8 mouse cellular contexts compared by ENCODE assay signal in the genomic region with DNA sequence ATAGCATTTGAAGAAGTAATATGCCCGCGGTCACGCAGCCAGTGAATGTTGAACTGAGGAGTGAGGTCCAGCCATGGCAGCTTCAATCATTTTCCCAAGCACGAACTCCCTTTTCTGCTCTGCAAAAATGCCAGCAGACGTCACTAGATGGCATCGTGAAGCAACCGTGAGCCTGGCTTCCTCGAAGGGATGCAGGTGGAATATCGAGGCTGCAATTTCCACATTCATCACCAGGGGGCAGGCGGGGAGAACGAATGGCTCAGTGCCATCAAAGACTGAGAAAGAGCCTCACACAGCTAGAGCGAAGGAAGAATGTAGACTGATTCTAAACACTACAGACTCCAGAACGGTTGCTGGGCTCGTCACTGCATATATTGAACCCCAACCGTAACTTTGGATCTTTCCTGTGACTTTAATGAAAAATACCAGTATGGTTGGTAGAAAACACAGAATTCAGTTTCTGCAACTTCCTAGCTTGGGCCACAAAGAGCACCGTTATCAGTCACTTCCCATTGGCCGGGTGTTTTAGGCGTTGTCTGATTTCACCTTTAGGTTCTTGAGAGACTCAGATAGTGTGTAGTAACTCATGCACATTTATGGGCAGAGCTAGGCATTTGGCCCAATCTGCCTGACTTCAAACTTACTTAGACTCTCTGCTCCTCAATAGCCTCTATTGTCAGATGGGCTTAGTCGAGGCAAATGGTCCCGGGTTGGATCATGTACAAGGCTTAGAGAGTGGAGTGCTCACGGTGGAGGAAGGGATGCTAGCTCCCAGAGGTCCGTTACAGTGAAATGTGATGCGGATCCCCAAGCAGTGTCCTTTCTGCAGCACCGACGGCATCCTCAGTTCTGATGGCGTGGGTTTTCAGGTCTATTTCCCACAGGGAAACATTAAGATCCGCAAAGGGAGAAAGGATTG. TPM values are rescaled to one million over a fixed set of nuclear protein-coding genes. Genes with fewer than 3 reads are reported as not detected.
DNase-seq lines count a peak whose midpoint lies in the region; ATAC-seq and TF ChIP-seq lines count a peak whose summit lies in the region.

No protein-coding gene starts in this region.

- H3K27me3 ChIP-seq in heart, embryonic 11.5 days (ENCODE audit: control insufficient read depth, insufficient read depth, low read length), result no peaks in the 10 kb centered on the region; the same call in 1 of the 2 replicates
- H3K27me3 ChIP-seq in kidney, embryonic 15.5 days, result peaks cover 10% of the 10 kb centered on the region; the same call in 1 of the 2 replicates
- H3K27me3 ChIP-seq in limb, embryonic 15.5 days, result peaks cover 7% of the 10 kb centered on the region; the same call in 1 of the 2 replicates
- H3K27me3 ChIP-seq in splenic B cell, adult 2 months (ENCODE audit: control insufficient read depth, insufficient read depth, low read length, poor library complexity, severe bottlenecking), result no peaks in the 10 kb centered on the region

- H3K36me3 ChIP-seq in heart, embryonic 11.5 days (ENCODE audit: control insufficient read depth, insufficient read depth, low read length), result no peaks in the 10 kb centered on the region
- H3K36me3 ChIP-seq in kidney, embryonic 15.5 days, result no peaks in the 10 kb centered on the region
- no peaks in the 10 kb centered on the region for H3K36me3 ChIP-seq in limb, embryonic 15.5 days
- no peaks in the 10 kb centered on the region for H3K36me3 ChIP-seq in splenic B cell, adult 2 months (ENCODE audit: control insufficient read depth, insufficient read depth, low read length, poor library complexity, severe bottlenecking)

- peak; percentile 67; the same call in 1 of the 2 replicates for ATAC-seq in erythroblast, adult 5-6 weeks (replicated peaks; ENCODE audit: low FRiP score, poor library complexity, severe bottlenecking)
- 0 out of 2 replicates have a peak, but pooled peaks have one; percentile 39 for ATAC-seq in heart, embryonic 11.5 days (replicated peaks; ENCODE audit: insufficient number of reproducible peaks, low FRiP score, low TSS enrichment)
- ATAC-seq in kidney, embryonic 15.5 days (replicated peaks; ENCODE audit: low FRiP score), result peak; percentile 80
- ATAC-seq in limb, embryonic 15.5 days (ENCODE audit: insufficient number of reproducible peaks, low FRiP score, low TSS enrichment, low read depth), result 0 out of 2 replicates have a peak, but pooled peaks have one; percentile 52

- no peak overlapping the region for H3K4me3 ChIP-seq in bone marrow macrophage, adult 2 months (ENCODE audit: insufficient read depth, low read length)
- no peak overlapping the region for H3K4me3 ChIP-seq in heart, embryonic 11.5 days (ENCODE audit: low read depth, low read length)
- H3K4me3 ChIP-seq in kidney, embryonic 15.5 days (replicated peaks), result no peak overlapping the region
- H3K4me3 ChIP-seq in limb, embryonic 15.5 days, result no peak overlapping the region

- TF ChIP-seq POLR2A in bone marrow macrophage, adult 2 months (IDR thresholded peaks at IDR 0.05; ENCODE audit: borderline replicate concordance, low read depth, low read length), result no peak

- peak; percentile 86 to 90 for DNase-seq in B cell, adult 2 months
- DNase-seq in naive thymus-derived CD4-positive, alpha-beta T cell, adult 2 months (ENCODE audit: low read depth), result peak; percentile 98
- DNase-seq in splenic B cell, adult 2 months (ENCODE audit: low read depth, low spot score), result peak; percentile 86

- peak; percentile 85 for TF ChIP-seq CTCF in bone marrow macrophage, adult 2 months (IDR thresholded peaks at IDR 0.05; ENCODE audit: low read depth, low read length)

- H3K9ac ChIP-seq in heart, embryonic 11.5 days (ENCODE audit: low read depth, low read length), result no peak overlapping the region
- no peak overlapping the region for H3K9ac ChIP-seq in kidney, embryonic 15.5 days
- H3K9ac ChIP-seq in limb, embryonic 15.5 days, result no peak overlapping the region

- no peak overlapping the region for H3K4me2 ChIP-seq in heart, embryonic 11.5 days
- no peak overlapping the region for H3K4me2 ChIP-seq in kidney, embryonic 15.5 days
- H3K4me2 ChIP-seq in limb, embryonic 15.5 days, result no peak overlapping the region

- no peak overlapping the region for H3K27ac ChIP-seq in bone marrow macrophage, adult 2 months (ENCODE audit: insufficient read depth, low read depth, low read length)
- no peak overlapping the region for H3K27ac ChIP-seq in heart, embryonic 11.5 days (ENCODE audit: low read depth, low read length)
- H3K27ac ChIP-seq in kidney, embryonic 15.5 days, result no peak overlapping the region
- H3K27ac ChIP-seq in limb, embryonic 15.5 days, result no peak overlapping the region

- 0 out of 2 replicates have a peak, but pooled peaks cover 2% of the 10 kb centered on the region for H3K9me3 ChIP-seq in heart, embryonic 11.5 days (replicated peaks; ENCODE audit: control insufficient read depth, low read length)
- H3K9me3 ChIP-seq in kidney, embryonic 15.5 days (replicated peaks), result no peaks in the 10 kb centered on the region
- no peaks in the 10 kb centered on the region for H3K9me3 ChIP-seq in limb, embryonic 15.5 days

- no peaks in the 10 kb centered on the region for H3K4me1 ChIP-seq in bone marrow macrophage, adult 2 months (ENCODE audit: control insufficient read depth, insufficient read depth, low read length)
- H3K4me1 ChIP-seq in heart, embryonic 11.5 days (ENCODE audit: control insufficient read depth, insufficient read depth, low read length), result no peaks in the 10 kb centered on the region
- H3K4me1 ChIP-seq in kidney, embryonic 15.5 days, result 0 out of 2 replicates have a peak, but pooled peaks cover 3% of the 10 kb centered on the region
- H3K4me1 ChIP-seq in limb, embryonic 15.5 days, result no peaks in the 10 kb centered on the region

- WGBS in heart, embryonic 11.5 days (ENCODE audit: insufficient replicate concordance), result 36% methylated on average over 27 of the region's 27 CpGs
- 40% methylated on average over 27 of the region's 27 CpGs for WGBS in kidney, embryonic 15.5 days
- WGBS in limb, embryonic 15.5 days, result 38% methylated on average over 27 of the region's 27 CpGs

RNA-seq across cellular contexts. Expression of a gene that starts 24.4 kb away (rescaled TPM):
- 1.1 and 1.9 TPM in 2 replicates for polyA plus RNA-seq in bone marrow macrophage, adult 2 months (2012; ENCODE audit: insufficient read depth, insufficient read length, missing spikeins)
- total RNA-seq in erythroblast, adult 5-6 weeks (2015; ENCODE audit: low replicate concordance), result 26.8 and 27.1 TPM in 2 replicates
- total RNA-seq in erythroblast, adult 5-6 weeks (2017; ENCODE audit: low replicate concordance), result 13.5 and 16.6 TPM in 2 replicates
- polyA plus RNA-seq in heart, embryonic 11.5 days (2014; fragmentation: Nextera tagmentation; extraction: Ambion mirVana), result 31.3 and 33.7 TPM in 2 replicates
- 17.0 and 18.8 TPM in 2 replicates for polyA plus RNA-seq in kidney, embryonic 15.5 days (2015; fragmentation: Nextera tagmentation; extraction: Ambion mirVana)
- polyA plus RNA-seq in limb, embryonic 15.5 days (2015; fragmentation: Nextera tagmentation; extraction: Ambion mirVana), result 26.4 and 27.9 TPM in 2 replicates
